Mouse (Mus musculus) spleen, adult 2 months (tissue): ENCODE measurements around the gene Calb2.

Source experiments
- CTCF ChIP-seq: fragments of 200-500 bp; IDR thresholded peaks from 2 replicates; pipeline ENCODE4 v1.5.1; 2011; ENCODE audit warnings: mild to moderate bottlenecking, inconsistent platforms; ENCODE audit not compliant: insufficient read depth, insufficient read length, insufficient replicate concordance; ENCODE audit errors: extremely low read depth
- POLR2A ChIP-seq: fragments of 200-500 bp; IDR thresholded peaks from 2 replicates; pipeline ENCODE4 v1.6.1; 2011; ENCODE audit warnings: low read depth, low read length, inconsistent platforms

DNA sequence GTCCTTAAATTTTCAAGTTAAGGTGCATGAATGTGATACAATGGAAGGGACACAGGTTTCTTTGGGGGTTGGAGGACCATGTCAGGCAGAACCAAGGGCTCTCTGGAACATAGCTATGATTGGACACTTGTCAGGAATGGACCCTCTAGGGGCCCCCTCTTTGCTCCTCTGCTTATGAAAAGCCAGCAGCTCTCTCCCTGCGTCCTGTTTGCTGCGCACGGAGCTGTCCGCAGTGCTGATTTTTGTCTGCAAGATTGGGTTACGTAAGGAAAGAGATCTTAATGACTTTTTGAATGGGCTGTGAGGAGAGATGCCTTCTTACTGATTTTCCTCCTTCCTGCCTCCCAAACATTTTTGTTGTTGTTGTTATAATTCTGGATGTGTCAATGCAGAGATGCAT lies 28.7 kb upstream of the Calb2 start:
- TF ChIP-seq CTCF (no peak), POLR2A (no peak)
